Mouse (Mus musculus): ENCODE results near the gene Calhm2. TPM values are rescaled to one million over a fixed set of nuclear protein-coding genes. Genes with fewer than 3 reads are reported as not detected.

Gene Calhm2
- polyA plus RNA-seq (2015; fragmentation: Nextera tagmentation; extraction: Ambion mirVana), result 1.1 and 1.5 TPM in 2 replicates

DNA sequence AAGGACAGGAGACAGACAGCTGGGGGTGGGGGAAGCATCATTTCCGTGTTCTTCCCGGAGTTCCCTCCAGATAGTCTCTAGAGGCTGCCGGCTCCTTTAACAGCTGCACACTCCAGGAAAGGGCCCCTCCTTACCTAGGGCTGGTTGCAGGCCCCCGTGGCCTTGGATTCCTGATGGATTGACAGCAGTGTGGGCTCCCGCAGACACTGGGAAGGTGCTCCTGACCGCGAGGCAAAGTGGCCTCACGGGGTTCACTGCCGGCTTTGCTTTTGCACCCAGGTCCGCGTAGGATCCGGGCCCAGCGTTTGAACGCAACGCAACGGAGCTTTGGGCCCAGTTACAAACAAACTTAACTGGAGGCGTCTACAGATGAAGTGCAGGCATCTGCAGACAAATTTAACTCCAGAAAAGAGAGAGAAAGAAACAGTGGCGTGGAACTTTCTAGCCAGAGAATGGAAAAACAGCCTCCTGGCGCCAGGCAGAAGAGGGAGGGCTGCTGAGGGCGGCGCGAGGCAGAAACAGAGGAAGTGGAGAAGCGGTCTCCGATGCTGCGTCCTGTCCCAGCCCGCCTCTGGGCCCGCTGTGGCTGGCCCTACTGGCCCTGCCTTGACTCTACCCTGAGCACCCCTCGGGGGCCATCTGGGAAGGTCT lies at the start of gene Calhm2:
Calhm2 (minus strand) TSS at position 524 of the 651 bp plus-strand sequence.
- Histone ChIP-seq H3K4me3 (peak within 1 kb of the TSS; percentile 28), H3K27ac (no peak within 1 kb of the TSS), H3K4me1 (peaks cover 12% of the 10 kb centered on the region), H3K9me3 (no peaks in the 10 kb centered on the region), H3K27me3 (replicated peaks) (no peaks in the 10 kb centered on the region), H3K4me2 (peak within 1 kb of the TSS; percentile 44), H3K9ac (peak within 1 kb of the TSS; percentile 40), H3K36me3 (replicated peaks) (no peaks in the 10 kb centered on the region)
- WGBS, result 13% methylated on average over 28 of the region's 28 CpGs
- ATAC-seq (replicated peaks), result no peak

DNA sequence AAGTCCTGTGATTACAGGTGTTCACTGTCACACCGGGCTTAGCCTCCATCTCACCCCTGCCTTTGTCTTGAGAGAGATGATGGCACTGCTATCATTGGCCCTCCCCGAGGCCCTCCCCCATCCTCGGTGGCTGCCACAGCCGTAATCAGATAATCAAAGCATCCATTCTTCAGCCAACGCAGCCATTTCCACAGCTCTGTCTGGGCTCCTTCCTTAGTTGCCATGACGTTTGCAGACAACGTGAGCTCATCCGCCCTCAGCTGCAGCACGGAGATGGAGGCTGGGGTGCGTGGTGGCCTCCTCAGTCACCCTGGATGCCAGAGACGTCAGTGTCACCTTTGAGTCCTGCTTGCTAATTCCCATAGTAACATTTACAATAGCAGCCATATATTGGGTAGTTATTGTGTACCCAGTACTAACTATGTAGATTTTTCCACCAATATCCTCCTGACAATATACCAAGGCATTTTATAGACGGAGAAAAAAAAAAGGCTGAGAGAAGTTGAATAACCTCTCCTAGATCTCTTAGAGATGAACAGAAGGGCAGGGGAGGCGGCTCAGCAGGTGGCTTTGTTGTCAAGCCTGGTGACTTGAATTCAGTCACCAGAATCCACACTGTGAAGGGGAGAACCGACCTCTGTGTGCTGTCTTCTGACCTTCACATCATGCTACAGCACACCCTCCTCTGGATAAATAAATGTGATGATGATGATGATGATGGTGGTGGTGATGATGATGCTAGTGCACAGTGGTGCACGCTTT lies 48.6 kb upstream of the Calhm2 start:
- ATAC-seq (replicated peaks), result no peak
- 48% methylated on average over 15 of the region's 15 CpGs for WGBS
- H3K27me3 ChIP-seq (replicated peaks), result no peaks in the 10 kb centered on the region

DNA sequence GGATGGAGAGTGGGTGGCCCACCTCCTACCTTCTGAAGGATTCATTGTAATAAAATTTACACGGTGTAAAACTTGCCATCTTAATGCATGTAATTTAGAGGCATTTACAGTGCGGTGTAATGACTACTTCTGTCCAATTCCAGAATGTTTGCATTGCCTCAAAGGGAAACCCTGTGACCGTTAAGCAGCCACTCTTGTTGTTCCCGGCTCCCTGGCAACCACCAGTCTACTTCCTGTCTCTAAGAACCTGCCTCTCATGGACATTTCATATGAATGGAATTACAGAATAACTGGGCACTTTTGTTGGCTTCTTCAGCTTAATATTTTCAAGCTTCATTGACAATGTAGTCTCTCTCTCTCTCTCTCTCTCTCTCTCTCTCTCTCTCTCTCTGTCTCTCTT lies 46.6 kb upstream of the Calhm2 start:
- Histone ChIP-seq H3K4me2 (no peak overlapping the region), H3K27me3 (replicated peaks) (peaks cover 6% of the 10 kb centered on the region), H3K4me3 (no peak overlapping the region), H3K36me3 (replicated peaks) (no peaks in the 10 kb centered on the region), H3K27ac (no peak overlapping the region), H3K9me3 (no peaks in the 10 kb centered on the region), H3K9ac (no peak overlapping the region), H3K4me1 (peaks cover 22% of the 10 kb centered on the region)
- 62% methylated on average over 4 of the region's 4 CpGs for WGBS
- ATAC-seq (replicated peaks), result no peak

More for the DNA sequence above, 48.6 kb upstream of the Calhm2 start:
- Histone ChIP-seq H3K4me3 (no peak overlapping the region), H3K27ac (no peak overlapping the region), H3K36me3 (replicated peaks) (no peaks in the 10 kb centered on the region), H3K4me1 (peaks cover 9% of the 10 kb centered on the region; the same call in 1 of the 2 replicates), H3K9me3 (no peaks in the 10 kb centered on the region), H3K4me2 (no peak overlapping the region), H3K9ac (no peak overlapping the region)

DNA sequence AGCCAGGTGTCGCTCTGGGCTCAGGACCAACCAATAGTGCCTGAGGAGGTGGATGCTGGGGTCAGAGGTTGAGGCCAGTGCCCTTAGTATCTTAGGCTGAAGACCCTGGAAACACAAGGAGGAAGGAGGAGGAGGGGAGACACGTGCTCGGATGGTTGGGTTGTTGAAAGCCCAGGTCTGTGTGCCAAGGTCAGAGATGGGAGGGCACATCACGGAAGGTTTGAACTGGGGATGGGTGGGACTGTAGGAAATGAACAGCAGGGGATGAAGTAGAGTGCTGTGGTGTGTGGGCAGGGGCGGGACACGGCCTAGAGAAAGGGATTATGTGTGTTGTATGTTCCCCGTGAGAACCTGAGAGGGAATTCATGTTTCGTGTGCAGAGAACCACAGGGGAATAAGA lies 46.1 kb upstream of the Calhm2 start:
- peaks cover 26% of the 10 kb centered on the region for H3K4me1 ChIP-seq
- WGBS, result 68% methylated on average over 8 of the region's 8 CpGs
- no peaks in the 10 kb centered on the region for H3K9me3 ChIP-seq
- no peak overlapping the region for H3K27ac ChIP-seq
- no peak for ATAC-seq (replicated peaks)
- H3K27me3 ChIP-seq (replicated peaks), result peaks cover 6% of the 10 kb centered on the region
- H3K9ac ChIP-seq, result no peak overlapping the region
- H3K4me3 ChIP-seq, result no peak overlapping the region
- no peaks in the 10 kb centered on the region for H3K36me3 ChIP-seq (replicated peaks)
- no peak overlapping the region for H3K4me2 ChIP-seq

DNA sequence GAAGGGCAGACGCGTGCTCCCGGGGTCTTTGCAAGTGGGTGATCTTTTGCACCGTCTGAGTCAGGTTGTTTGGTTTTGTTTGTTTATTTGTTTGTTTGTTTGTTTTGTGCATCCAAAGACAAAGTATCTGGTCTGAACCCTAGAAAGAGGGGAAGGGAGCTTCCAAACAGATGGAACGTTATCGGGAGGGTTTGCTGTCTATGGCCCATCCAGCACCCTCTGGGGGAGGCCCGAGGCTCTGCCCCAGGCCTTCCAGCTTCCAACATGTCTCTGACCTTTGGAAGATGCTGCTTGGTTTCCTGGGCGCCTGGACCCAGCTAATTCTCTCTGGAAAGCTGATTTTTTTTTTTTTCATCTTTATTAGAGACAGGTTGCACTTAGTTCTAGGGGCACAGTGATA lies 41.9 kb upstream of the Calhm2 start:
- 9% methylated on average over 8 of the region's 8 CpGs for WGBS
- no peaks in the 10 kb centered on the region for H3K36me3 ChIP-seq (replicated peaks)
- H3K9me3 ChIP-seq, result no peaks in the 10 kb centered on the region
- peaks cover 24% of the 10 kb centered on the region for H3K4me1 ChIP-seq
- H3K4me3 ChIP-seq, result peak overlapping the region; percentile 62
- peak overlapping the region; percentile 78 for H3K9ac ChIP-seq
- peak overlapping the region; percentile 81 for H3K4me2 ChIP-seq
- no peak for ATAC-seq (replicated peaks)
- H3K27me3 ChIP-seq (replicated peaks), result peaks cover 6% of the 10 kb centered on the region
- H3K27ac ChIP-seq, result no peak overlapping the region

DNA sequence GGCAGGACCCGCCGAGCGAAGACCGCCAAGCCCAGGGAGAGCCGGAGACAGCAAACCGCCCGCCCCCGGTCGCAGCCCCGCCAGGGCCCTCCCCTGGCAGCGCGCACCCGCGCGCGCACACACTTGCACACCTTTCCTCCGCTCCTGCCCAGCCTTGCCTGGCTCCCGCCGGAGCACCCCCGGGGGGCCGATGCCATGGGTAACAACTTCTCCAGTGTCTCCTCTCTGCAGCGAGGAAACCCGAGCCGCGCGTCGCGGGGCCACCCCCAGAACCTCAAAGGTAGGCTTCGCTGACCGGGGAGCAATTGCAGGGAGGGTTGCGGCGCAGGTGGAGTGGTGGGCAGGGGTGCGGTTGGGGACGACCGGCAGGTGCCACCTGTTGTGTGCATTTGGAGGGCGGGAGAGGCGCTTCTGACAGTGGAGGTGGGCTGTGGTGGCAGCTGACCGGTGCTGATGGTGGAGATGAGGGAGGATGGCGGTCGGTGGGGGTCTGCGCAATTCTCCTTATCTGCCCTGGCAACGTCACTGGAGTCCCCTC lies 41.2 kb upstream of the Calhm2 start:
- H3K9me3 ChIP-seq, result no peaks in the 10 kb centered on the region
- no peaks in the 10 kb centered on the region for H3K36me3 ChIP-seq (replicated peaks)
- H3K27me3 ChIP-seq (replicated peaks), result peaks cover 6% of the 10 kb centered on the region
- H3K4me1 ChIP-seq, result peaks cover 24% of the 10 kb centered on the region
- peak; percentile 52 for ATAC-seq (replicated peaks)
- peak overlapping the region; percentile 81 for H3K4me2 ChIP-seq
- H3K4me3 ChIP-seq, result peak overlapping the region; percentile 62
- H3K27ac ChIP-seq, result peak overlapping the region; percentile 81
- WGBS, result under 1% methylated on average over 35 of the region's 42 CpGs
- H3K9ac ChIP-seq, result peak overlapping the region; percentile 78

DNA sequence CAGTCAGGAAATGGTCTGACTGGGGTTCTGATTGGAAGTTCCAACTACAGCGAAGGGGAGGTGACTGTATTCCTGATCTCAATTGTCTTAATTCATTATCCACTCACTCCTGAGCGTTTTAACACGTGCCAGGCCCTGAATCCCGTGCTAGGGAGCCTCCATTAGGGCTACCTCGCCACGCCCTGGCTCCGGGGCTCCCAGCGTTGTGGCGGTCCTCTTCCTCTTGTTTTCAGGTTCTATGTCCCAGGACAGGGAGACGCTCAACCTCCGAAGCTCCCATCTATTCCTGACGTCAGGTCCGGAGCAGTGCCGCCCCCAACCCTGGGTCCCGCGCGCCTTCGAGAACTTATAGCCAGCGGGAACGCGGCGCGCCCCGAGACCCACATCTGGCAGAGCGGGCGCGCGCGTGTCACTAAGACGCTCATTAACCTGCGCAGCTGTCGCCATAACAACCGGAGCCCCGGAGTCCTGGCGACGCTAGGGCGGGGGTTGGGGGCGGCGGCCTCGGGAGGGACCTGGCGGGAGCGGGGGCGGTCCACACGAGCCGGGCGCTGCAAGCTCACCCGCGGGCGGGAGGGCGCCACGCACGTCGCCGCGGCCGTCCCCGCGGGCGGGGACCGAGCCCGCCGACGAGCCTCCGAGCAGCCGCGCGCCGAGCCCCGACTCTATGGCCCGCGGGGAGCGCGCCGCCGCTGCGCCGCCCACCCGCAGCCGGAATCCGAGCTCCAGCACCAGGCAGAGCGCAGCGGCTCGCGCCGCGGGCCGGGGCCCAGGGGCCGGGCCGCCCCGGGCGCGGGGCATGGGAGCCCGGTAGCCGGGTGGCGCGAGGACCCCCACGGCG lies 40.6 kb upstream of the Calhm2 start, which contains the start of gene Neurl1a:
Neurl1a (plus strand) TSS at position 390 of the 841 bp plus-strand sequence.
- Histone ChIP-seq H3K36me3 (replicated peaks) (no peaks in the 10 kb centered on the region), H3K27me3 (replicated peaks) (peaks cover 6% of the 10 kb centered on the region), H3K9me3 (no peaks in the 10 kb centered on the region), H3K4me2 (peak within 1 kb of the TSS; percentile 81), H3K4me1 (peaks cover 24% of the 10 kb centered on the region), H3K9ac (peak within 1 kb of the TSS; percentile 78), H3K27ac (peak within 1 kb of the TSS; percentile 81), H3K4me3 (peak within 1 kb of the TSS; percentile 62)
- ATAC-seq (replicated peaks), result peak; percentile 79
- WGBS, result under 1% methylated on average over 94 of the region's 98 CpGs

DNA sequence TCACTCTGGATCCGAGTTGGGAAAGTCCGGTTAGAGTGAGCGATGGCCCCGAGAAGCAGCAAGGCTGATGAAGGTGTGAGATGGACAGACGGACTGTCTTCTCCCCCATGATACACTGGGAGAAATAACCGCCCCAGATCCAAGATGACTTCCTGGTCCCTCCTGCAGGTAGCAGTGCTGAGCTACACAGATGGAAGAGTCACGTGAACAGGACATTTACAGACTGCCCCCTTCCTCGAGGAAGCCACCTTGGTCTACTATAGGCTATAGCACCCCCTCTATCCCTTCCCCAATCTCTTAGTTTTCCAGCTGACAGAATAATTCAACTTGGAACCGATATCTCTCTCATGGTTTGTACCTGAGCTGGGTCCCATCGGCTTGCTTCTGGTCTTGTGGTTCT lies 39.9 kb upstream of the Calhm2 start:
- H3K4me1 ChIP-seq, result peaks cover 24% of the 10 kb centered on the region
- 20% methylated on average over 10 of the region's 10 CpGs for WGBS
- ATAC-seq (replicated peaks), result peak; percentile 53
- no peaks in the 10 kb centered on the region for H3K9me3 ChIP-seq
- peak overlapping the region; percentile 62 for H3K4me3 ChIP-seq
- H3K4me2 ChIP-seq, result peak overlapping the region; percentile 81
- peaks cover 6% of the 10 kb centered on the region for H3K27me3 ChIP-seq (replicated peaks)
- H3K36me3 ChIP-seq (replicated peaks), result no peaks in the 10 kb centered on the region
- peak overlapping the region; percentile 81 for H3K27ac ChIP-seq
- H3K9ac ChIP-seq, result no peak overlapping the region

DNA sequence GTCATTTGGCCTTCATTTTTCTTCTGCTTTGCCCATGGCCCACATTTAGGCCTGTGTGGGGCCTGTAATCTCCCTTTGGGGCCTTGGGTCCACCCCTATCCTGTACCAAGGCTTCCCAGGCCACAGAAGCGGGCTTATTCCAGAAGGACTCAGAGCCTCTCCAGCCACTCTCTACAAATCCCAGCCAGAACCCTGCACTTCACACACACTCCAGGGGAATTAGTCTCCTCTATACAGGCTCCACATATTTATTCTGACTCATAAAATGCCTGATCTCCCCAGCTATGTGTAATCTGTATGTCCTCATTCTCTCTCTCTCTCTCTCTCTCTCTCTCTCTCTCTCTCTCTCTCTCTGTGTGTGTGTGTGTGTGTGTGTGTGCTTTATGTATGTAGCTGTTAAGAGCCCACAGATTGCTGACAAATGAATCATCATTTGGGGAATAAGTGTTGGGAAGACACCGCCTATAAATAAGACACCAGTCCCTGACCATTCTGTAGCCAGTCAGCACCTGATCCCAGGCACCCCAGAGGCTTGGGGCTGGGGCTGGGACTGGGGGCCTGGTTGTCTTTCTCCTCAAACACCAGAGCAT lies 38.9 kb upstream of the Calhm2 start:
- peaks cover 6% of the 10 kb centered on the region for H3K27me3 ChIP-seq (replicated peaks)
- no peak for ATAC-seq (replicated peaks)
- 61% methylated on average over 2 of the region's 2 CpGs for WGBS
- H3K4me3 ChIP-seq, result no peak overlapping the region
- H3K9me3 ChIP-seq, result no peaks in the 10 kb centered on the region
- H3K36me3 ChIP-seq (replicated peaks), result no peaks in the 10 kb centered on the region
- H3K4me2 ChIP-seq, result no peak overlapping the region
- peaks cover 24% of the 10 kb centered on the region for H3K4me1 ChIP-seq
- H3K27ac ChIP-seq, result no peak overlapping the region
- no peak overlapping the region for H3K9ac ChIP-seq

DNA sequence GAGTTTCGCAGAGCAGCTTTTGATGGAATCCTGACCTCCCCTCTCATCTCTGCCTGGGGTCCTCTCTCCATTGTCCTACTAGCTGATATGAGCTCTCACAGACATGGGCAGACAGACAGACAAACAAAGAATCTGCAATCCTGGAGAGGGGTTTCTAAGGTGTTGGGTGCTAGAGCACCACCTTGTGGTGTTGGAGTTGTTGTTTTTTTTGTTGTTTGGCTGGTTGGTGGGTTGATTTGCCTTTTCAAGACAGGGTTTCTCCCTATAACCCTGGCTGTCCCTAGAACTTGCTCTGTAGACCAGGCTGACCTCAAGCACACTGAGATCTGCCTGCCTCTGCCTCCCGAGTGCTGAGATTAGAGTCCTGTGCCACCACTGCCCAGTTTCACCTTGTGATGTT lies 37.4 kb upstream of the Calhm2 start:
- H3K9me3 ChIP-seq, result no peaks in the 10 kb centered on the region
- no peak overlapping the region for H3K4me2 ChIP-seq
- H3K36me3 ChIP-seq (replicated peaks), result no peaks in the 10 kb centered on the region
- H3K27me3 ChIP-seq (replicated peaks), result peaks cover under 1% of the 10 kb centered on the region; the same call in 1 of the 2 replicates
- H3K4me1 ChIP-seq, result peaks cover 19% of the 10 kb centered on the region
- WGBS, result 83% methylated on average over 2 of the region's 2 CpGs
- no peak overlapping the region for H3K4me3 ChIP-seq
- no peak for ATAC-seq (replicated peaks)
- no peak overlapping the region for H3K27ac ChIP-seq
- no peak overlapping the region for H3K9ac ChIP-seq

DNA sequence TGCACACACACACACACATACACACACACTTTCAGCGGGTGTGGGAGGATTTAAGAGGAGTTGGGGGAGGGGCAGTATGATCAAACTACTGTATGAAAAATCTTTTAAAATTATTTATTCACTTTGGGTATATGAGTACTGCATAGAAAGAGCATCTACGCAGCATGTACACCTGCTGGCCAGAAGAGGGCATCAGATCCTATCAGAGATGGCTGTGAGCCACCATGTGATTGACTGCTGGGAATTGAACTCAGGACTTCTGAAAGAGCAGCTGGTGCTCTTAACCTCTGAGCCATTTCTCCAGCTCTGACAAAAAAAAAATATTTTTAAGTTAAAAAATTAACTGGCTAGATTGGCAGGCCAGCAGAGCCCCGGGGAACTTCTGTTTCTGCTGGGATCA lies 36.4 kb upstream of the Calhm2 start:
- Histone ChIP-seq H3K4me3 (no peak overlapping the region), H3K27ac (no peak overlapping the region), H3K27me3 (replicated peaks) (no peaks in the 10 kb centered on the region), H3K9me3 (no peaks in the 10 kb centered on the region), H3K9ac (no peak overlapping the region), H3K4me1 (peaks cover 9% of the 10 kb centered on the region), H3K36me3 (replicated peaks) (no peaks in the 10 kb centered on the region), H3K4me2 (no peak overlapping the region)
- ATAC-seq (replicated peaks), result no peak
- 72% methylated on average over 3 of the region's 3 CpGs for WGBS
